Mouse (Mus musculus): ENCODE measurements around the gene Trim15. TPM values are rescaled to one million over a fixed set of nuclear protein-coding genes. Genes with fewer than 3 reads are reported as not detected.

Trim15 gene
- polyA plus RNA-seq, 1 experiment from 2014 or later, result 0.51 TPM

GRCm38 (mm10) chr17:36851627-36852026 lies 15.4 kb downstream of the Trim15 start:
- no peaks in the 10 kb centered on the region for H3K4me1 ChIP-seq (ENCODE audit: control insufficient read depth, insufficient read depth, low read length)
- H3K27ac ChIP-seq (ENCODE audit: low read depth, low read length), result no peak overlapping the region
- no peaks in the 10 kb centered on the region for H3K27me3 ChIP-seq (ENCODE audit: control insufficient read depth, insufficient read depth, low read length)
- ATAC-seq (ENCODE audit: low FRiP score) (no peak), DNase-seq (ENCODE audit: low spot score, missing footprints) (no peak)
- no peak overlapping the region for H3K4me2 ChIP-seq
- no peak overlapping the region for H3K9ac ChIP-seq (ENCODE audit: low read length)
- no peak overlapping the region for H3K4me3 ChIP-seq (ENCODE audit: low read depth, low read length)
- H3K36me3 ChIP-seq (ENCODE audit: control insufficient read depth, insufficient read depth, low read length), result peaks cover 16% of the 10 kb centered on the region
- no peaks in the 10 kb centered on the region for H3K9me3 ChIP-seq (ENCODE audit: control insufficient read depth, low read length)
- WGBS, result 88% methylated on average over 5 of the region's 5 CpGs

- 96% methylated on average over 5 of the region's 5 CpGs for WGBS
- no peak for DNase-seq (ENCODE audit: low spot score, missing footprints)
- no peaks in the 10 kb centered on the region for H3K4me1 ChIP-seq (ENCODE audit: control insufficient read depth, insufficient read depth, low read length)
- no peak overlapping the region for H3K9ac ChIP-seq (ENCODE audit: low read length)
- no peak overlapping the region for H3K4me2 ChIP-seq
- ATAC-seq (ENCODE audit: low FRiP score), result no peak
- peaks cover 16% of the 10 kb centered on the region for H3K36me3 ChIP-seq (ENCODE audit: control insufficient read depth, insufficient read depth, low read length)
- H3K4me3 ChIP-seq (ENCODE audit: low read depth, low read length), result no peak overlapping the region
- no peaks in the 10 kb centered on the region for H3K9me3 ChIP-seq (ENCODE audit: control insufficient read depth, low read length)
- no peak overlapping the region for H3K27ac ChIP-seq (ENCODE audit: low read depth, low read length)
- H3K27me3 ChIP-seq (ENCODE audit: control insufficient read depth, insufficient read depth, low read length), result no peaks in the 10 kb centered on the region
Observed at GRCm38 (mm10) chr17:36851200-36851599, 15.8 kb downstream of the Trim15 start.

- Histone ChIP-seq H3K9ac (ENCODE audit: low read length) (no peak overlapping the region), H3K9me3 (ENCODE audit: control insufficient read depth, low read length) (no peaks in the 10 kb centered on the region), H3K36me3 (ENCODE audit: control insufficient read depth, insufficient read depth, low read length) (peaks cover 12% of the 10 kb centered on the region), H3K4me1 (ENCODE audit: control insufficient read depth, insufficient read depth, low read length) (no peaks in the 10 kb centered on the region), H3K27me3 (ENCODE audit: control insufficient read depth, insufficient read depth, low read length) (no peaks in the 10 kb centered on the region), H3K4me3 (ENCODE audit: low read depth, low read length) (no peak overlapping the region), H3K27ac (ENCODE audit: low read depth, low read length) (no peak overlapping the region), H3K4me2 (no peak overlapping the region)
- 93% methylated on average over 2 of the region's 2 CpGs for WGBS
- ATAC-seq (ENCODE audit: low FRiP score) (no peak), DNase-seq (ENCODE audit: low spot score, missing footprints) (peak; percentile 44)
Observed at GRCm38 (mm10) chr17:36849992-36850391, 17.0 kb downstream of the Trim15 start.

- ATAC-seq (ENCODE audit: low FRiP score) (no peak), DNase-seq (ENCODE audit: low spot score, missing footprints) (no peak)
- Histone ChIP-seq H3K9me3 (ENCODE audit: control insufficient read depth, low read length) (no peaks in the 10 kb centered on the region), H3K9ac (ENCODE audit: low read length) (no peak overlapping the region), H3K4me2 (no peak overlapping the region), H3K27ac (ENCODE audit: low read depth, low read length) (no peak overlapping the region), H3K4me3 (ENCODE audit: low read depth, low read length) (no peak overlapping the region), H3K4me1 (ENCODE audit: control insufficient read depth, insufficient read depth, low read length) (no peaks in the 10 kb centered on the region), H3K36me3 (ENCODE audit: control insufficient read depth, insufficient read depth, low read length) (peaks cover 6% of the 10 kb centered on the region), H3K27me3 (ENCODE audit: control insufficient read depth, insufficient read depth, low read length) (no peaks in the 10 kb centered on the region)
- WGBS, result 88% methylated on average over 5 of the region's 5 CpGs
Observed at GRCm38 (mm10) chr17:36848911-36849310, 18.1 kb downstream of the Trim15 start.

GRCm38 (mm10) chr17:36844725-36845124 lies 22.3 kb downstream of the Trim15 start:
- no peaks in the 10 kb centered on the region for H3K27me3 ChIP-seq (ENCODE audit: control insufficient read depth, insufficient read depth, low read length)
- WGBS, result 91% methylated on average over 1 of the region's 1 CpGs
- H3K27ac ChIP-seq (ENCODE audit: low read depth, low read length), result no peak overlapping the region
- DNase-seq (ENCODE audit: low spot score, missing footprints) (no peak), ATAC-seq (ENCODE audit: low FRiP score) (no peak)
- H3K9ac ChIP-seq (ENCODE audit: low read length), result no peak overlapping the region
- H3K4me1 ChIP-seq (ENCODE audit: control insufficient read depth, insufficient read depth, low read length), result no peaks in the 10 kb centered on the region
- no peaks in the 10 kb centered on the region for H3K9me3 ChIP-seq (ENCODE audit: control insufficient read depth, low read length)
- no peak overlapping the region for H3K4me2 ChIP-seq
- no peak overlapping the region for H3K4me3 ChIP-seq (ENCODE audit: low read depth, low read length)
- H3K36me3 ChIP-seq (ENCODE audit: control insufficient read depth, insufficient read depth, low read length), result no peaks in the 10 kb centered on the region

GRCm38 (mm10) chr17:36844286-36844719 lies 22.7 kb downstream of the Trim15 start:
- Histone ChIP-seq H3K27me3 (ENCODE audit: control insufficient read depth, insufficient read depth, low read length) (no peaks in the 10 kb centered on the region), H3K4me2 (no peak overlapping the region), H3K9ac (ENCODE audit: low read length) (no peak overlapping the region), H3K4me1 (ENCODE audit: control insufficient read depth, insufficient read depth, low read length) (no peaks in the 10 kb centered on the region), H3K9me3 (ENCODE audit: control insufficient read depth, low read length) (no peaks in the 10 kb centered on the region), H3K27ac (ENCODE audit: low read depth, low read length) (no peak overlapping the region), H3K36me3 (ENCODE audit: control insufficient read depth, insufficient read depth, low read length) (no peaks in the 10 kb centered on the region), H3K4me3 (ENCODE audit: low read depth, low read length) (no peak overlapping the region)
- ATAC-seq (ENCODE audit: low FRiP score) (no peak), DNase-seq (ENCODE audit: low spot score, missing footprints) (no peak)

- WGBS, result 84% methylated on average over 7 of the region's 7 CpGs
- Histone ChIP-seq H3K4me2 (no peak overlapping the region), H3K4me3 (ENCODE audit: low read depth, low read length) (no peak overlapping the region), H3K4me1 (ENCODE audit: control insufficient read depth, insufficient read depth, low read length) (no peaks in the 10 kb centered on the region), H3K9ac (ENCODE audit: low read length) (no peak overlapping the region), H3K36me3 (ENCODE audit: control insufficient read depth, insufficient read depth, low read length) (no peaks in the 10 kb centered on the region), H3K9me3 (ENCODE audit: control insufficient read depth, low read length) (no peaks in the 10 kb centered on the region), H3K27me3 (ENCODE audit: control insufficient read depth, insufficient read depth, low read length) (no peaks in the 10 kb centered on the region), H3K27ac (ENCODE audit: low read depth, low read length) (no peak overlapping the region)
- ATAC-seq (ENCODE audit: low FRiP score), result no peak
- no peak for DNase-seq (ENCODE audit: low spot score, missing footprints)
Observed at GRCm38 (mm10) chr17:36843696-36844095, 23.3 kb downstream of the Trim15 start.

GRCm38 (mm10) chr17:36840961-36841445 lies 26.0 kb downstream of the Trim15 start:
- DNase-seq (ENCODE audit: low spot score, missing footprints) (no peak), ATAC-seq (ENCODE audit: low FRiP score) (no peak)
- H3K4me1 ChIP-seq (ENCODE audit: control insufficient read depth, insufficient read depth, low read length), result peaks cover 8% of the 10 kb centered on the region
- no peaks in the 10 kb centered on the region for H3K27me3 ChIP-seq (ENCODE audit: control insufficient read depth, insufficient read depth, low read length)
- no peak overlapping the region for H3K4me2 ChIP-seq
- H3K27ac ChIP-seq (ENCODE audit: low read depth, low read length), result no peak overlapping the region
- no peak overlapping the region for H3K9ac ChIP-seq (ENCODE audit: low read length)
- H3K9me3 ChIP-seq (ENCODE audit: control insufficient read depth, low read length), result no peaks in the 10 kb centered on the region
- no peak overlapping the region for H3K4me3 ChIP-seq (ENCODE audit: low read depth, low read length)
- no peaks in the 10 kb centered on the region for H3K36me3 ChIP-seq (ENCODE audit: control insufficient read depth, insufficient read depth, low read length)

GRCm38 (mm10) chr17:36839931-36840330 lies 27.1 kb downstream of the Trim15 start:
- Histone ChIP-seq H3K4me2 (no peak overlapping the region), H3K4me3 (ENCODE audit: low read depth, low read length) (no peak overlapping the region), H3K27me3 (ENCODE audit: control insufficient read depth, insufficient read depth, low read length) (no peaks in the 10 kb centered on the region), H3K36me3 (ENCODE audit: control insufficient read depth, insufficient read depth, low read length) (no peaks in the 10 kb centered on the region), H3K9me3 (ENCODE audit: control insufficient read depth, low read length) (no peaks in the 10 kb centered on the region), H3K4me1 (ENCODE audit: control insufficient read depth, insufficient read depth, low read length) (peaks cover 8% of the 10 kb centered on the region), H3K27ac (ENCODE audit: low read depth, low read length) (no peak overlapping the region), H3K9ac (ENCODE audit: low read length) (no peak overlapping the region)
- 88% methylated on average over 3 of the region's 3 CpGs for WGBS
- DNase-seq (ENCODE audit: low spot score, missing footprints), result no peak
- ATAC-seq (ENCODE audit: low FRiP score), result no peak

- ATAC-seq (ENCODE audit: low FRiP score) (no peak), DNase-seq (ENCODE audit: low spot score, missing footprints) (no peak)
- 87% methylated on average over 5 of the region's 5 CpGs for WGBS
- Histone ChIP-seq H3K27ac (ENCODE audit: low read depth, low read length) (no peak overlapping the region), H3K9me3 (ENCODE audit: control insufficient read depth, low read length) (no peaks in the 10 kb centered on the region), H3K4me2 (no peak overlapping the region), H3K4me1 (ENCODE audit: control insufficient read depth, insufficient read depth, low read length) (peaks cover 8% of the 10 kb centered on the region), H3K36me3 (ENCODE audit: control insufficient read depth, insufficient read depth, low read length) (no peaks in the 10 kb centered on the region), H3K9ac (ENCODE audit: low read length) (no peak overlapping the region), H3K4me3 (ENCODE audit: low read depth, low read length) (no peak overlapping the region), H3K27me3 (ENCODE audit: control insufficient read depth, insufficient read depth, low read length) (no peaks in the 10 kb centered on the region)
Observed at GRCm38 (mm10) chr17:36839001-36839400, 28.0 kb downstream of the Trim15 start.
